Mouse (Mus musculus) bone marrow, adult 2 months (tissue): ENCODE data around the gene Cdk14.

Experiments
- CTCF ChIP-seq: fragments of 200-500 bp; IDR thresholded peaks from 2 replicates; pipeline ENCODE4 v1.5.1; 2011; ENCODE audit warnings: low read length, control low read depth; ENCODE audit not compliant: control insufficient read depth, insufficient read depth
- POLR2A ChIP-seq: fragments of 200-500 bp; IDR thresholded peaks from 2 replicates; pipeline ENCODE4 v1.6.1; 2011; ENCODE audit warnings: low read depth, mild to moderate bottlenecking, control low read depth, low read length, borderline replicate concordance; ENCODE audit not compliant: control insufficient read depth

GRCm38 (mm10) chr5:5414835-5415234, 5.3 kb downstream of the Cdk14 start:
- TF ChIP-seq CTCF (no peak), POLR2A (no peak)
